Mouse (Mus musculus): Measurements from ENCODE around the gene Stx16. TPM values are rescaled to one million over a fixed set of nuclear protein-coding genes. Genes with fewer than 3 reads are reported as not detected.

The Stx16 gene
- polyA plus RNA-seq, 2 experiments from 2014 or later, result 18.2 to 20.4 TPM

DNA sequence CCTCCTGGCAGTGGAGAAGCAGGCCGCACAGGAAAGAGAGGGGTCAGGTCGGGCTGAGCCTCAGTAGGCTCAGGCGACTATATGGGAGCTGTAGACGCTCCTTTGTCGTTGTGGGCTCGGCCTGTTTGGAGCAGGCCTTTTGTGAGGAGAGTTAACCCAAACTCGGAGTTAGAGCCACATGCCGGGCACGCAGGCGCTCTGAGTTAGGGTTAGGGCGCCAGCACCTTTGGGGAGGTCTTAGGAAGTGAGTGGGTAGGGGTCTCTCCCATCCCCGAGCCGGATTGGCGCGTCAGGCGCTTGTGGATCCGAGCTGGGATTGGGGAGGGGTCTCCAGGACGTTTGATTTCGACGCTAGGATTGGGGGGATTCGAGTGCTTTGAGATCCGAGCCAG is 321 bp downstream of the Stx16 start:
- peak; percentile 19 for ATAC-seq

DNA sequence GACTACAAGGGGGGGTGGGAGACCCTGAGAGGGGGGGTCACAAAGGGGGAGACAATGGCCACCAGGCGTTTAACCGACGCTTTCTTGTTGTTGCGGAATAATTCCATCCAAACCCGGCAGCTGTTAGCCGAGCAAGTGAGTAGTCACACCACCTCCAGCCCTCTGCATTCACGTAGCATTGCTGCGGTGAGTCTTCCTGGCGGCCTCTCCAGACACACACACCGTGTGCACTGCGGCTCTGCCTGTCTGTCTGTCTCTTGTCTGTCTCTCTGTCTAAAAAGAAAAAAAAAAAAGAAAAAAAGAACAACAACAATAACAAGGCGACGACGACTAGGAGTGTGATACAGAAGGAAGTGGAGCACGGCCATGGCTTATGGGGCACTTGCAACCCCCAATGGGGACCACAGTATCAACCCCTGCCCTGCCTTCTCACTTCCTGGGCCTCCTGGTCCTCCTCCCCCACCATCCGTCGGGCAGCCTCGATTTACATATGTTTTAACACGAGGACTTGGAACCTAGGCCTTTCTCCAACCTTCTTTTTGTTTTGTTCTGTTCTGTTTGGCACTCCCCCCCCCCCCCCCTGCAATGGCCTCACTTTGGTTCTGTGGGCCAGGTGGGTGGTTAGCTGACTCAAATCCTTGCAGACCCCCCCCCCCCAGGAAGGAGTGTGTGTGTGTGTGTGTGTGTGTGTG is 1.0 kb downstream of the Stx16 start:
- peak; percentile 75 for ATAC-seq

DNA sequence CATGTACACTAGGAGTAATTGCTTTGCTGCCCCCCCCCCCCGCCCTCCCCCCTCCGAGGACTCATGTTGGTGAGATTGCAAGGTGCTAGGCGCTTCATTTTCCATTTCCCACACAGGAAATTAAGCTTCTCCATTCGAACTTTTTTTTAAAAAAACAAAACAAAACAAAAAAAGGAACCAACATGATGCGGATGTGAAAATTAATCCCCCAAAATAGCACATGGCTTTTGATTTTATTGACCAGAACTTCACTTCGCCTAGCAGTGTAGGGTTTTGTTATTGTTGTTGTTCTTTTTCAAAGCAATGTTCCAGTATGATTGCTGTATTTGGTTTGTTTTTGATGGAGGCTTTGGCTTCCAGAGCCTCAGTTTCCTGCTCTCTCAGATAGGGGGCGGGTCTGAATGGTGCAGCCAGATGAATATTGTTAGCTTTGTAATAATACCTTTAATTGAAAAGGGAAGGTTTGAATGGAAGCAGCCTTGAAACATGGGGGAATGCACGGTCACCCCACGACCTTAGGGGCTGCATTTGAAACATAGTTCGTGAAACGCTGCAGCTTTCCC is 1.7 kb downstream of the Stx16 start:
- no peak for ATAC-seq

DNA sequence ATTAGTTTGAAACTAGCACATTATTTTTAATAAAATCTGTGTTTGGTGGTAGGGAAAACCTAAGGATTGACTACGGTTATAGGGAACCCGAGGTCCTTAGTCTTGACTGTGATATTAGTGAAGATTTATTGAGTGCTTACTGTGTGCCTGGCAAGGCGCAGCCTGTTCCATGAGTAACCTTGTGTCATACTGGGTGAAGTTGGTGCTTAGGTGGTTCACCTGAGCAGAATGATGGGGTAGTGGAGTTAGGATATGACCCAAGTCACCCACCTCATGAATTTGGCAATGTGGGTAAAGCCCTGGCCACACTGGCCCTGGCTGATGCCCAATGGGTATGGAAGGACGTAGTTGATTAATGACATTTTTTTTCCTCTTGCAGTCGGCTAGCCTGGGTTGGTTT is 5.7 kb downstream of the Stx16 start:
- ATAC-seq, result no peak

DNA sequence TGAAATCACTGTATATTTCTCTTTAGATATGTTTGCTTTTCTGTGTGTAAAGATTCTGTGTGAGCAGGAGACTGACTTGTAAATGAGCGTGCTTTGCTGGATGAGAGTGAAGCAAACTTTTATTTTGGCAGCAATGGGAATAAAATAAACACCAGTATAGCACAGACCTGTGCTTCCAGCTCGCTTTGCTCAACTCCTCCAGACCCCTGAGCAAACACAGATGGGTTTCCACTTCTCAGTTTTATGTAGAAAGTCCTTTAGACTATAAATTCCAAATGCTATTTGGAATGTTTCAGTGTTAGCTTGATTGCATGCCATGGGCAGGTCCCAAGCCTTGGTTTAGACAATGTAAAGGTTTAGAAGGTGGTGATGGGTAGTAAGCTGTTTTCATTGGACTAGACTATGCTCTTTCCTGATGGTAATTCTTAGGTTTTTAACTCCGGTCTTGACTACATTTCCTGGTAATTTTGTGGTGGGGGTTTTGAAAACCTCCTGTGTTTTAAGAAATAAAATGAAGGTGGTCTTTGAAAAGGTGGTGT is 6.3 kb downstream of the Stx16 start:
- ATAC-seq, result no peak

DNA sequence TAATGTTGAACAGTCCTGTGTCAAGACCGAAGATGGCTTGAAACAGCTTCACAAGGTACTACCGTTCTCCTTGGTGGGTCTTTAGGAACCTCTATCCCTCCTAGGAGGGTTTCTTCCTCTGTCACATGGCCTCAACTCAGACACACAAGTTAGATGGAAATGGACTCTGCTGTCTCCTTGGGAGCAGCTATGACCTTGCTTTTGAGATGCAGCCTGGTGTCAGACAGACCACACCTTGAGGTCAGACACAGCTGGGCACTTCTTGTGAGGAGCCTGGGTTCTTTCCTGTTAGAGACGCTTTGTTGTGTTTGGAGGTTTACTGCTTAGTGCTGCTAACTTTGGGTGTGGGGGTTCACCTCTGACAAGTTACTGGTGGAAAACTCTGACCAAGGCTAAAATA is 19.0 kb downstream of the Stx16 start:
- no peak for ATAC-seq

DNA sequence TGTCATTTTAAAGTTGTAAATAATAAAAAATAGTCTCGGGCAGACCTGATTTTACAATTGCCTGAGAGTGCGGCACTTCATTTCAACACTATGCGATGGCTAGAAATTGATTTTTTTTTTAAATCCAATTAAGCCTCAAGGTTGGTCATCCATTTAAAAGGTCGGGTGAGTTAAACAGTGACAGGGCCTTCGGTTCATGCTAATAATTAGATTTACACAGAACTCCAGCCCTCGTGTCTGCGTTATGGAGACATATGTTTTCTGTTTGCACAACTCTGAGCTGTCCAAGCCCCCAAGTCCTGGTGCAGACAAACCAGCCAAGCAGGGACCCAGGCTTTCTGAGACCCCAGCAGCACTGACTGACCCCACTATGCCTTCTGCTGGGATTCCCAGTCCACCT is 26.3 kb downstream of the Stx16 start:
- ATAC-seq, result no peak

DNA sequence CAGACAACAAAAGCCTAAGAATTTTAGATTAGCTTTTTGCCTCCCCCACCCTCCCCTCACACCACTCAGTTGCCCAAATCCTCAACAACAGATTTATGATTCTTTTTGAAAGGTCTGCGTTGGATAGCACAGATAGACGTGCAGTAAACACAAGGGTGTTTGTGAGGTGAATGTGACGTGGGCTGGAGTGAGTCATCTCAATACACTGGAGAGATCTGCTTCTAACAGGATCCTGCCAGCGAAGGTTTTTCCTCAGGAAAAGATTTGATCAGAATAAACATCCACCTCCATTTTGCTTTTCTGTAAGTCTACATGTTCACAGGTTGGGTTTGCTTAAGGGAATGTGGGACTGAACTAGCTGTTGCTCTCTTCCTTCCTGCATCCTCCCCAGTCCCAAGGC is 27.4 kb downstream of the Stx16 start:
- no peak for ATAC-seq

DNA sequence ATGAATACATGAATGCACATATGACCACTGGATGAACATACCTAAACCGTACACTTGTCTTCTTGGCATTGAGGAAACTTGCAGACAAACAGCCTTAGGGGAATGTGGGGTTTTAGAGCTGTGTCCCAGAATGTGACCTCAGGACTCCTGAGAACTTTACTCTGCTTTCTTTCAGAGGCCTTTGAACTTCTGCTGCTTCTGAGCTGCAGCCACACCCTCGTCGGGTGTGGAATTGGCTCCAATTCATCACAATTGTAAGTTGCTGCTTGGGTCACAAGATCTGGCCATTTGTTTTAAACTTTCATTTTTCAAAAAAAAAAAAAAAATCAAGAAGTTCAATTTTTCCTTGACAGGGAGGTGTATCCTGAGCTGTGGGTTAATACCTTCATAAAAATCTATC is 31.3 kb downstream of the Stx16 start:
- no peak for ATAC-seq

DNA sequence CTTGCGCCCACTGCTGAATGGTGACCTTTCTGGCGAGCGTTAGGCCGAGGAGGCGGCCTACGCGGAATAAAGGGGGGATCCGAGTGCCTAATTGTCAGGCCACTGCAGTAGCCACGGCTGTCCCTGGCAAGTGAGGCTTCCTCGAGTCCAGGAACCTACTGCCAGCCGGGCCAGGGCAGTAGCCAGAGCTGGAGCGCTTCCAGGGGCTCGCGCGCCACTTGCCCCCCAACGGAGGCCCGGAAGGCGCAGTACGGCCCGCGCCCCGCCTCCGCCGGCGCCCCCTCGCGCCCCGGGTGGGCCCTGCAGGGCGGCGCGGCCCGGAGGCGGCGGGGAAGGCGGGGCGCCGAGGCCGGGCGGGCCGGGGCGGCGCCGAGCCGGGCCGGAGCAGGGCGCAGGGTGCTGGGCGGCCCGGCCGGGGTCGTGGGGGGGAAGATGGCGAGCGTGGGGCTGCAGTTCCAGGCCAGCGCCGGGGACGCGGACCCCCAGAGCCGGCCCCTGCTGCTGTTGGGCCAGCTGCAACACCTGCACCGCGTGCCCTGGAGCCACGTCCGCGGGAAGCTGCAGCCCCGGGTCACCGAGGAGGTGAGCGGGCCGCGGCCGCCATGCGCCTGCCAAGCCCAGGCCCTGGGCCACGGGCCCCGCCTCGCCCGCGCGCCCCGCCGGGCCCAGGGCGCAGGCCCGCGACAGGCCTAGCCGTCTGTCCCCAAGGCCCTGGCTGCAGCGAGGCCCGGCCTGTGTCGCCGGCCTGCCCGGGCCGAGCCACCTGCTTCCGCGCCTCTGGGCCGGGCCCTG is 34.1 kb downstream of the Stx16 start, which contains the start of gene Npepl1:
Gene Npepl1, plus strand, starts transcription at position 359 of the 792 bp plus-strand sequence.
- peak; percentile 89 for ATAC-seq

DNA sequence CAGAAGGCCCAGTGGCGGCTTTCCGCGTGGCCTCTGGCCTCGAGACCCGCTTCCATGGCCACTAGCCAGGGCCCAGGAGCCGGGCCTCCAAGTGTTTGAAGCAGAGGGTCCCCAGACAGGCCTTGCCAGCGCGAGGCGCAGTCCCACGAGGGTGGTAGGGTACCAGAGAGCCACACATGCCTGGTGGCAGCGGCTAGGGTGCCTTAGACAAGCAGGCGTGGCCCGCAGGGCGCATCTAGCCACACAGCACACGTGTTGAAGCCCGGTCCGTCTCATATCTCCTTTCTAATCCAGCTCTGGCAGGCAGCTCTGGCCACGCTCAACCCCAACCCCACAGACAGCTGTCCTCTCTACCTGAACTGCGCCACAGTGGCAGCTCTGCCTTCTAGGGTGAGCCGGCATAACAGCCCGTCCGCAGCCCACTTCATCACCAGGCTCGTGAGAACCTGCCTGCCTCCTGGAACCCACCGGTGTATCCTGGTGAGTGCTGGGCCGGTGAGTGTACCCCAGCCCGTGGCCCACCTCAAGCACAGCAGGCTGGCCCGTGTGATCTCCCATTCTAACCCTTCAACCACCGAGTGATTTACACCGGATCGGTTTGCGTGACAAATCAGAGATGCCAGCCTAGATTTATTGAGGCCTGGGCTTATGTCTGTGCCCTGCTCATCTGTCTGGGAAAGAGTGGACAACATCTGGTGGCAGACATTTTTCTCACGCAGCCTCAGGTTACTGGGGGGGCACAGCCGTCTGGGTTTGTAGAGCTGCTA is 34.9 kb downstream of the Stx16 start:
- ATAC-seq, result peak; percentile 54

DNA sequence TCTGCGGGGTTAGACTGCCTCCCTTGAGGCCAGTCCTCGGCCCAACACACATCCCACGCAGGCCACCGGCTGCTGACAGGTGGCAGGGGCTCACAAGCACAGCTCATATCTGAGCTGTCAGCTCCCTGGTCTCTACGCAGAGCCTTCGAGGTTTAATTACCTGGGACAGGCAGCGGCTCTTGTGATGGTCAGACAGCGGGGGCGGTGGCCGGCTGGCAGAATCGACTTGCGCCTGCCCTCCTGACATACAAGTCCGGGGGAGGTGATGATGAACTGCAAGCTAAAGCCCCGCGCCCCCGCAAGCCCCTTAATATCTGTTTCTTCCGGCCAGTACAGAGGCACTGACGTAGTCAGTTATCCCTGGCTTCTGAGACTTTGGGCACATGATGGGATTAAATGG is 36.8 kb downstream of the Stx16 start:
- ATAC-seq, result no peak

DNA sequence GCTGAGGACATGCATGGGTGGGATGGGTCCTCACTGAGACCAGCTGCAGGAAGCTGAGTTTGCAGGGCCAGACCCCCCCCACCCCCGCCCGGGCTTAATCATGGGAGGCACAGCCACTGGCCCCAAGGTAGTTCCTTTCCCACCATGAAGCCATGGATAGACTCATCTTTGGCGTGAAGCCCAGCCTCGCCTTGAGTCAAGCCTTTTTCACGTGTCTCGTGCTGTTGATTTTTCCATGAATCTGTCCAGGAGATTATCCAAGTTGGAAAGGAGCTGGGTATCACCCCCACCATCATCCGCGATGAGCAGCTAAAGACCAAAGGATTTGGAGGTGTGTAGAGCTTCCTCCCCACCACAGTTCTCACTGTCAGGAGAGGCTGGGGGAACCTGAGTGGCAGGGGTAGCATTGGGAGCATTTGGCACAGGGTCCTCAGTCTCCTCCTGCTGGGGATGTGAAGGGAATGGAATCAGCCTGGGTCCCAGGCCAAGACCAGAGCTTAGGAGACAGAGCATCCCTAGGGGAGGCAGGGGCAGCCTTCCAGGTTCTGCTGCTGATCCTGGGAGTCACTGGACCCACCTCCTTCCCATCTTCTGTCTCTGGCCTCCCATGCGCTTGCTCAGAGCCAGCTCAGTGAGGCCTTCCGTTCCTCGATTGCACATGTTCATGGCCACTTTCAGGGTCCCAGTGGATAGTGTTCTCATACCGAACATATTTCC is 38.2 kb downstream of the Stx16 start:
- no peak for ATAC-seq

DNA sequence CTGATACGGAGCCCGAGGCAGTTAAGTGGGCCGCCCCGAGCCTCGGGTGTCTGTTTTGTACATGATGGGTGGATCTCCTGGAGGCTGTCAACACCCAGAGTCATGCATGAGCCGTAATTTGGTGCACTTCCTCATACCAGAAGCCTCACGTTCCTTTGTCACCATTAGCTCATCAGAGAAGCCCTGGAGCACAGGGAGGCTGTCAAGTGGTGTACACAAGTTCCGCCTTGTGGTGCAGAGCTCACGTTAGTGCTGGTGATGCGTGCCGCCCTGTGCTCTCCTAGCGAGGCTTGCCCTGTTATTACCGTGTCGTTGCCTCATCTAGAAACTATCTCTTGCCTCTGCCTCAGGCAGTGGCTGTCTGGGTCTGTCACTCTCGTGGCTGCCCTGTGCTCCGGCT is 40.8 kb downstream of the Stx16 start:
- no peak for ATAC-seq

DNA sequence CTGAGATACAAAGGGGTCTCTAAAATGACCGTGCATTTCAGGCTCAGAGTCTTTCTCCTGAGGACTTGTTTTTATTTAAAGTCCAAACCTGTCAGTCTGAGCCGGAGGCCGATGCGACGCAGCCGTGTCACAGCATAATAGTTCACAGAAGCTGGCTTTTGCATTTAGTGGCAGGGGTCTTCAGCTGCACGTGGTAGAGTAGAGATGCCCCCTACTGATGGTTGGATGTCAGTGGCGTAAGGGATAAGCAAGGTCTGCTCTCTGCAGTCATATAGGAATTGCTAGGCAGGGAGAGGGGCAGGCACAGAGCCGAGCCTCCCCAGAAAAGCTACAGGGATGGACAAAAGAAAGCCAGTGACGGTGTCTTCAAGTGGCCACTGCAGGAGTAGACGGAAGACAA is 42.0 kb downstream of the Stx16 start:
- ATAC-seq, result no peak

DNA sequence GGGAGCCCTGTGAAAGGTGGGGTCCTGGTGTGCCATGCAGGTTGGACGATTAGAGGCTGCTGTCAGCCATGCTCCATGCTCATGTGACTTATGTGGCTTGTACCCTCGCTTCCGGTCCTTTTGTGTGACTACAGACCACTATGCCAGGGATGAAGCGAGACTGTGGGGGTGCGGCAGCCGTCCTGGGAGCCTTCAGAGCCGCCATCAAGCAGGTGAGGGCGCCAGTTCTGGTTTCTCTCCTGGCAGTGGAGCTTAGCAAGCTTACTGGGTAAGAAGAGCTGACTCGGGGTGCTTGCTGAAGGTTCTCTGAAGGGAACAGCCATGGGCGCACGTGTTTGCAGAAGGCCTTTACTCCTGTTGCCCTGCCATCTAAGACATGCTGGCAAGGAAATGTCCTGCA is 43.2 kb downstream of the Stx16 start:
- ATAC-seq, result no peak

DNA sequence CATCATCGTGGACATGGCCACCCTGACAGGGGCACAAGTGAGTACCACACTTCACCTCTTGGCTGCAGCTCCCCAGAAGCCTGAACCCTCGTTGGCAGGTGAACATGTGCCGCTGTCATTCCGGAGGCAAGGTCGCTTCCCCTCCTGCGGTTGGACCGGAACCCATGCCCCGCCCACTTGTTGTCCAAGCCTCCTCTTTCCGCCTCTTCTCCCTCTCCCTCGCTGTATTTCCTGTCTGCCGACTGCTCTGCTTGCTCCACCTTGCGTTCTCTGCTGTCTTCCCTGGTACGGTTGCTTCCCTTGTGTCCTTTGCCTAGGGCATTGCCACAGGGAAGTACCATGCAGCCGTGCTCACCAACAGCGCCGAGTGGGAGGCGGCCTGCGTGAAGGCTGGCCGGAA is 44.5 kb downstream of the Stx16 start:
- ATAC-seq, result no peak

DNA sequence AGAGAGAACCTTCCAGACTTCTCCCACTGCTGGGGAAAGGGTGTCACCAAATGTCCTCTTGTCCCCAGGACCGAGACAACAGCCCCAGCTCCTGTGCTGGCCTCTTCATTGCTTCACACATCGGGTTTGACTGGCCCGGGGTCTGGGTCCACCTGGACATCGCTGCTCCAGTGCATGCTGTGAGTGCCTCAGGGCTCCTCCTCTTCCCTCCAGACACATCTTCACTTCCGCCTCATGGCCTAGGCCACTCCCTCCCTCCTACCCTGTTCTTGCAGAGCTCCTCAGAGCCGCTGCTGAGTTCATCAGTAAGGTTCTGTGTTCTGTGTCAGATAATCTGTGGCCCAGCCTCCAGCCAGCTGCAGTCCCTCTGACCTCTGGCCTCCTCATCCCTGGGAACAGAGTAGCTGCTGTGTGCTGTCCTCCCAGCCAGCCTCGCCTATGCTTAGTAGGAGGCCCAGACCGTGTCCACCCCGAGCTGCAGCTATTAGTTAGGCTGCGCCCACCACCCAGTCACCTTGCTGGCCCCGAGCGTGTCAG is 45.4 kb downstream of the Stx16 start:
- ATAC-seq, result no peak

DNA sequence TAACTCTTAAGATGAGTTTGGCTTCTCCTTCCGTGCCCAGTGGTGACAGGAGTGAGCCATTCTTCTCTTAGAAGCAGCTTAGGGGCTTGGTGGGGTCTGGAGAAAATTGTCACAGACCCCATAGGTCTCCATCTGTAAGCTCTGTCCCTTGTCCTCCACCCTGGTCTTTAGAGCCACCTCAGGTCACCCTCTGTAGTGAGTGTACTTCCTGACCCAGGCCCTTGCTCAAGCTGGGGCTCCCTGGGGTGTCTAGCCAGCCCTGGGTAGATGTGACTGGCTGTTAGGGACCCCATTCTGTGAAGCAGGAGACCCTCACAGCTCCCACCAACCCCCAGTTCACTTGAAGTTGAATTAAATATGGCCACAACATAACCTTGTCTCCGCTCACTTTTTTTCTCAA is 46.2 kb downstream of the Stx16 start:
- ATAC-seq, result no peak

DNA sequence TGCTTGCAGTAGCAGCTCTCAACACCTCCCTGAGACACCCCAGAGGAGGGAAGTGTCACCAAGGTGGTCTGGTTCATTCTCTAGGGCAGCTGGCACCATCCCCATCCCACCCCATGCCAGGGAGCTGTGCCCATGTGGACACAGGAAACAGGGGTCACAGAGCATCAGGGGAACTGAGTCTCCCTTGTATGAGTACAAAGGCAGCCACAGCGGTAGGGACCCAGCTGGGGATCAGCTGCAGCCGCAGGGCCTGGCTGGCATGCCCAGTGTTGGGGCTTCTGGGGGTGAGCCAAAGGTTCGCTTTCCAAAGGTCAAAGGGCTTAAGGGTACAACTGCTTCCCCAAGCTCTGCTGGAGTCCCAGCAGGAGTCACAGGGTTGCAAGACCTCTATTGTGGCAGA is 47.6 kb downstream of the Stx16 start:
- ATAC-seq, result no peak

DNA sequence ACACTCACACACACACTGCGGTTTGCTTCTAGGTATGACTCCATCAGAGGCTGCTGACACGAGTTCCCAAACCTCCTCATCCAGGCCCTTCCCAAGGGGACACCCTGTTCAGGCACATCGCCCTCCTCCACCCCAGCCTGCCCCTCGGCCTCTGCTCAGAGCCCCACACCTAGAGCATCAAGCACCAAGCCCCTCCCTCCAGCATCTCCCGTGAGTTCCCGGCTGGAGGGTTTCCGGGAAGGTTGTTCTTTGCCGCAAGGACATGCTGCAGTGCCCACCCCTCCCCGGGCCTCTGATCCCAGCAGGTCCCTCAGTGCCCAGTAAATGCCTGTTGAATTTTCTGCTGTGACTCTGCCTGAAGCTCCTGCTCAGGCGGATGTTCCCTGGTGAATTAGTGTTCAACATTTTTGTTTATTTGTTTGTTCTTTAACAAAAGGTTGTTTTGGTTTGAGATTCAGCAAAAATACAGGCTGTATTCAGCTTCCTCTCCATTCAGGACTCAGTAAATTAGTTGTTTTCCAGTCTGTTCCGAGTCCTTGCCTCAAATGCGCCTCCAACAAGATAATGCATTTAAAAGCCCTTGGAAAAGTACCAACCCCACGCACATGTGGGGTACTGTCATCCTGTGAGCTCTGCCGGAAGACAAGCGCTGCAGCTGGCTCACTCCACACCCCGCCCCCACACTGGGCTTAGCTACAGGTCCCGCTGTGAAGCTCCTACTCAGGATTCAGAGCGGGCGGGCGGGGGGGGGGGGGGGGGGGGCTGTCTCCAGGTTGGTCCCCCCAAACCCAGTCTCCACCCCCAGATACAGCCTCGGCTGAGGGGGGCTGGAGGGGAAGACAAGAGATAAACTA is 50.6 kb downstream of the Stx16 start:
- ATAC-seq, result no peak
